Mouse (Mus musculus) 3T3-L1 (cell line): Measurements from ENCODE around the gene Appl2.

Experiments
- DNase-seq: peaks from one replicate; pipeline ENCODE4 v3.0.0-alpha.2; 2015; ENCODE audit warnings: low read depth, low spot score

Gene Appl2

GRCm38 (mm10) chr10:83648131-83649020 is at the start of gene Appl2:
Gene Appl2, minus strand, starts transcription at chr10:83648738.
- peak; percentile 88 for DNase-seq

GRCm38 (mm10) chr10:83696226-83696625 is 47.7 kb upstream of the Appl2 start:
- DNase-seq, result no peak

GRCm38 (mm10) chr10:83692175-83692895 is 43.8 kb upstream of the Appl2 start:
- no peak for DNase-seq

GRCm38 (mm10) chr10:83688215-83688614 is 39.7 kb upstream of the Appl2 start:
- DNase-seq, result no peak

GRCm38 (mm10) chr10:83681334-83681733 is 32.8 kb upstream of the Appl2 start:
- DNase-seq, result no peak

- no peak for DNase-seq
Observed at GRCm38 (mm10) chr10:83666556-83666955, 18.0 kb upstream of the Appl2 start.

GRCm38 (mm10) chr10:83661925-83662324 is 13.4 kb upstream of the Appl2 start:
- DNase-seq, result no peak

- DNase-seq, result no peak
Observed at GRCm38 (mm10) chr10:83660605-83661004, 12.1 kb upstream of the Appl2 start.

GRCm38 (mm10) chr10:83654591-83654990 is 6.1 kb upstream of the Appl2 start:
- no peak for DNase-seq

GRCm38 (mm10) chr10:83652205-83652866 is 3.8 kb upstream of the Appl2 start:
- DNase-seq, result peak; percentile 16

- no peak for DNase-seq
Observed at GRCm38 (mm10) chr10:83649037-83649436, 499 bp upstream of the Appl2 start.

GRCm38 (mm10) chr10:83646351-83646885 is 2.1 kb downstream of the Appl2 start:
- no peak for DNase-seq

GRCm38 (mm10) chr10:83645716-83645990 is 2.9 kb downstream of the Appl2 start:
- no peak for DNase-seq

- DNase-seq, result no peak
Observed at GRCm38 (mm10) chr10:83644865-83645715, 3.4 kb downstream of the Appl2 start.

- DNase-seq, result no peak
Observed at GRCm38 (mm10) chr10:83644167-83644566, 4.4 kb downstream of the Appl2 start.

- DNase-seq, result no peak
Observed at GRCm38 (mm10) chr10:83641641-83642040, 6.9 kb downstream of the Appl2 start.

GRCm38 (mm10) chr10:83639881-83640386 is 8.6 kb downstream of the Appl2 start:
- no peak for DNase-seq

GRCm38 (mm10) chr10:83637295-83637694 is 11.2 kb downstream of the Appl2 start:
- DNase-seq, result peak; percentile 81

- no peak for DNase-seq
Observed at GRCm38 (mm10) chr10:83636191-83636590, 12.3 kb downstream of the Appl2 start.

- peak; percentile 79 for DNase-seq
Observed at GRCm38 (mm10) chr10:83634461-83634860, 14.1 kb downstream of the Appl2 start.

- DNase-seq, result no peak
Observed at GRCm38 (mm10) chr10:83632806-83633374, 15.6 kb downstream of the Appl2 start.
